Mouse (Mus musculus) E14TG2a.4 (cell line): ENCODE results near the gene Lep.

Source experiments
- CTCF ChIP-seq: conservative IDR thresholded peaks from 2 replicates; pipeline ENCODE4 v1.5.1; 2014; ENCODE audit warnings: low read length
- NANOG ChIP-seq: IDR thresholded peaks from 2 replicates; pipeline ENCODE4 v1.6.1; 2014; ENCODE audit warnings: borderline replicate concordance, low read length, mixed read lengths

GRCm38 (mm10) chr6:29099536-29100170 is 39.6 kb downstream of the Lep start:
- no peak for TF ChIP-seq NANOG
- TF ChIP-seq CTCF, result no peak
